Mouse (Mus musculus): ENCODE results near the gene Lrp10.

The Lrp10 gene

GRCm38 (mm10) chr14:54509774-54510173, 45.8 kb downstream of the Lrp10 start:
- H3K4me3 ChIP-seq (replicated peaks; ENCODE audit: low read length), result peak overlapping the region; percentile 17; the same call in 1 of the 2 replicates
- no peak for TF ChIP-seq CTCF (conservative IDR thresholded peaks at IDR 0.05; ENCODE audit: low read length)
- TF ChIP-seq NANOG (IDR thresholded peaks at IDR 0.05; ENCODE audit: borderline replicate concordance, low read length), result no peak
- no peak for TF ChIP-seq POU5F1 (IDR thresholded peaks at IDR 0.05; ENCODE audit: borderline replicate concordance, low read length)
- H3K9me3 ChIP-seq (ENCODE audit: low read length), result peaks cover 100% of the 10 kb centered on the region
- peaks cover 95% of the 10 kb centered on the region for H3K36me3 ChIP-seq (ENCODE audit: insufficient read depth, low read length)
- no peaks in the 10 kb centered on the region for H3K4me1 ChIP-seq (replicated peaks; ENCODE audit: low read depth, low read length)
- H3K27me3 ChIP-seq (ENCODE audit: insufficient read depth, low read length), result no peaks in the 10 kb centered on the region

- Histone ChIP-seq H3K9me3 (ENCODE audit: low read length) (peaks cover 50% of the 10 kb centered on the region), H3K4me1 (replicated peaks; ENCODE audit: low read depth, low read length) (peaks cover 21% of the 10 kb centered on the region), H3K4me3 (replicated peaks; ENCODE audit: low read length) (peak overlapping the region; percentile 92), H3K27me3 (ENCODE audit: insufficient read depth, low read length) (no peaks in the 10 kb centered on the region), H3K36me3 (ENCODE audit: insufficient read depth, low read length) (peaks cover 46% of the 10 kb centered on the region)
- no peak for TF ChIP-seq NANOG (IDR thresholded peaks at IDR 0.05; ENCODE audit: borderline replicate concordance, low read length)
- no peak for TF ChIP-seq POU5F1 (IDR thresholded peaks at IDR 0.05; ENCODE audit: borderline replicate concordance, low read length)
- no peak for TF ChIP-seq CTCF (conservative IDR thresholded peaks at IDR 0.05; ENCODE audit: low read length)
Measured at GRCm38 (mm10) chr14:54516710-54517310, 52.9 kb downstream of the Lrp10 start.

Data from E14TG2a.4 (cell line).